Mouse (Mus musculus) brain, embryonic 14.5 days (tissue): ENCODE measurements at regions not wholly inside any gene's neighbourhood (a gene's known extent, or its start where the extent isn't known, plus 50 kb on each side); places are given as distances from the start of the nearest gene placed in this dataset.

Source experiments
- CTCF ChIP-seq: fragments of 200-500 bp; IDR thresholded peaks from 2 replicates; pipeline ENCODE4 v1.5.1; 2012; ENCODE audit warnings: inconsistent platforms, mild to moderate bottlenecking, moderate library complexity, borderline replicate concordance; ENCODE audit not compliant: insufficient read depth, insufficient read length; ENCODE audit errors: extremely low read depth
- POLR2A ChIP-seq: fragments of 200-500 bp; IDR thresholded peaks from 2 replicates; pipeline ENCODE4 v1.6.1; 2012; ENCODE audit warnings: mild to moderate bottlenecking, inconsistent platforms, borderline replicate concordance; ENCODE audit not compliant: poor library complexity, insufficient read depth, insufficient read length, severe bottlenecking; ENCODE audit errors: extremely low read depth

DNA sequence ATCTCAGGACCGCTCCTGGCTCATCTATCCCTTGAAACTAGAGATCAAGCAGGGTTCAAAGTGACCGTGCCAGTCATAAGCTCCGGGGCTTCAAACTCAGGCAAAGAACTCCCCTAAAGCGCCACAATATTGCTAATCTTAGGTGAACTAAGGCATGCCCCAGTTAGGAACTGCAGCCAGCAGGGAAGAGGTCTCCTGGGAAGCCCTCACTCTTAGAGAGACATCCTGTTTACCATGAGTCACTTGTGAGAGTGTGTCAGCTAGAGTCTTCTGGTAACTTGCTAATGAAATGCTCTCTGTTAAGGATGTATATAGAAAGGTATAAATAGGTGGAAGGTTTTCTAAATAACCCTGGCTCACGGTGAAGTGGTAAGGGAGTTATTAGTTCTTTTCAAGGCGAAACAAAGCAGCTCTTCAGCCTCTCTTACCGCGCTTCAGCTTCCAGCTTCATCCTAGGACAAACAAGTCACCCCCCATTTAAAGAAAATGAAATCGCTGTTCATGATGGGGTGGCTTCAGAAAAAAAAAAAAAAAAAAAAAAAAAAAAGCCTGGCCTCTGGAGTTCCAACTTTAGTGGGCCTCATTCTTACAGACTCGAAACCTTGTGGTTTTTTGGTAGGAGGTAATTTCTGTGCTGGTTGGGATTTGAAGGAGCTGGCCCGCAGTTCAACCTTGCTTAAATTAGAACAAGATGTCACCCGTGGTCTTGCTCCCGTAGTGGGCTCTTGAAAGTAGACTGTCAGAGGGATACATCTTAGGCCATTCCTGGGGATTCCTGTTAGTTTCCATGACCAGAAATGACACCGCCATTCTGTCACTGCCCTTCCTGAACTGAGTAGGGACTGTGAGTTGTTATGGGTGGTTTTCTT is 56.1 kb upstream of the Bmp6 start:
- TF ChIP-seq CTCF (no peak), POLR2A (no peak)
